Mouse (Mus musculus) midbrain, embryonic 16.5 days (tissue): ENCODE results near the gene Gm37419. TPM values are rescaled to one million over a fixed set of nuclear protein-coding genes. Genes with fewer than 3 reads are reported as not detected.

Source experiments
- ATAC-seq: fragments of 200-750 bp; cut with Nextera tagmentation; 2 replicates; pipeline ENCODE4 v1.8.0; 2017; ENCODE audit warnings: moderate TSS enrichment
- H3K27ac ChIP-seq: fragments of 300-500 bp; sonication (generic); 2 replicates; pipeline ENCODE4 v1.5.1; 2014; ENCODE audit warnings: mild to moderate bottlenecking, low read length, mixed read lengths
- H3K27me3 ChIP-seq: fragments of 300-500 bp; sonication (generic); 2 replicates; pipeline ENCODE4 v1.6.1; 2014; ENCODE audit warnings: low read depth, low read length, mixed read lengths; ENCODE audit not compliant: control insufficient read depth, insufficient read depth
- H3K36me3 ChIP-seq: fragments of 300-500 bp; sonication (generic); 2 replicates; pipeline ENCODE4 v1.6.1; 2014; ENCODE audit warnings: mild to moderate bottlenecking, low read length, moderate library complexity, mixed read lengths; ENCODE audit not compliant: control insufficient read depth, insufficient read depth
- H3K4me1 ChIP-seq: fragments of 300-500 bp; sonication (generic); 2 replicates; pipeline ENCODE4 v1.6.1; 2014; ENCODE audit warnings: mild to moderate bottlenecking, low read length, mixed read lengths; ENCODE audit not compliant: control insufficient read depth, insufficient read depth
- H3K4me2 ChIP-seq: fragments of 300-500 bp; sonication (generic); 2 replicates; pipeline ENCODE4 v1.6.1; 2014; ENCODE audit warnings: mild to moderate bottlenecking, low read length, mixed read lengths
- H3K4me3 ChIP-seq: fragments of 300-500 bp; sonication (generic); 2 replicates; pipeline ENCODE4 v1.5.1; 2014; ENCODE audit warnings: low read depth, mild to moderate bottlenecking, low read length, moderate library complexity, mixed read lengths
- H3K9ac ChIP-seq: fragments of 300-500 bp; sonication (generic); 2 replicates; pipeline ENCODE4 v1.6.1; 2014; ENCODE audit warnings: low read depth, low read length, mixed read lengths
- H3K9me3 ChIP-seq: fragments of 300-500 bp; sonication (generic); replicated peaks from 2 replicates; pipeline ENCODE4 v1.6.1; 2014; ENCODE audit warnings: mild to moderate bottlenecking, low read length, mixed read lengths; ENCODE audit not compliant: control insufficient read depth, poor library complexity, severe bottlenecking
- WGBS: fragments of 180-500 bp; shearing (Covaris S2); extraction: QIAGEN DNeasy Blood & Tissue Kit; methylation state at CpG from one replicate; pipeline ENCODE4 v1.1.7; 2014; 5-methylcytosine and 5-hydroxymethylcytosine counted together
- polyA plus RNA-seq: library from polyadenylated mRNA; unstranded; fragments of >200 nt; fragmentation: Nextera tagmentation; extraction: Ambion mirVana; gene quantifications from 2 replicates; pipeline ENCODE4 v1.2.1, GENCODE M21; 2015

Gm37419 gene
- polyA plus RNA-seq, 1 experiment from 2014 or later, result not detected

GRCm38 (mm10) chr16:23982891-23983588 lies 5.2 kb upstream of the Gm37419 start:
- H3K4me3 ChIP-seq, result peak overlapping the region; percentile 45
- H3K9ac ChIP-seq, result peak overlapping the region; percentile 54
- peaks cover 48% of the 10 kb centered on the region for H3K4me1 ChIP-seq
- peaks cover 33% of the 10 kb centered on the region for H3K27me3 ChIP-seq
- WGBS, result under 1% methylated on average over 33 of the region's 33 CpGs
- no peaks in the 10 kb centered on the region for H3K36me3 ChIP-seq
- ATAC-seq, result peak; percentile 12; the same call in 1 of the 2 replicates
- H3K4me2 ChIP-seq, result peak overlapping the region; percentile 93
- H3K9me3 ChIP-seq, result no peaks in the 10 kb centered on the region
- H3K27ac ChIP-seq, result no peak overlapping the region

GRCm38 (mm10) chr16:23984183-23984582 lies 4.1 kb upstream of the Gm37419 start:
- no peak overlapping the region for H3K27ac ChIP-seq
- peaks cover 30% of the 10 kb centered on the region for H3K27me3 ChIP-seq
- no peaks in the 10 kb centered on the region for H3K9me3 ChIP-seq
- peak overlapping the region; percentile 93 for H3K4me2 ChIP-seq
- no peaks in the 10 kb centered on the region for H3K36me3 ChIP-seq
- peaks cover 48% of the 10 kb centered on the region for H3K4me1 ChIP-seq
- ATAC-seq, result peak; percentile 60
- peak overlapping the region; percentile 37 for H3K4me3 ChIP-seq
- no peak overlapping the region for H3K9ac ChIP-seq
- WGBS, result 1% methylated on average over 22 of the region's 22 CpGs

- no peak for ATAC-seq
- Histone ChIP-seq H3K4me1 (peaks cover 48% of the 10 kb centered on the region), H3K4me3 (peak overlapping the region; percentile 37), H3K9ac (peak overlapping the region; percentile 55), H3K27me3 (peaks cover 23% of the 10 kb centered on the region), H3K4me2 (peak overlapping the region; percentile 93), H3K27ac (no peak overlapping the region), H3K36me3 (no peaks in the 10 kb centered on the region), H3K9me3 (no peaks in the 10 kb centered on the region)
- WGBS, result under 1% methylated on average over 22 of the region's 22 CpGs
These were observed 3.4 kb upstream of the Gm37419 start for GRCm38 (mm10) chr16:23984760-23985466.

- Histone ChIP-seq H3K9ac (no peak overlapping the region), H3K27me3 (peaks cover 17% of the 10 kb centered on the region), H3K4me1 (peaks cover 50% of the 10 kb centered on the region)
These were observed 2.8 kb upstream of the Gm37419 start for GRCm38 (mm10) chr16:23985467-23985861.

GRCm38 (mm10) chr16:23986176-23986575 lies 2.1 kb upstream of the Gm37419 start:
- no peak for ATAC-seq
- 10% methylated on average over 3 of the region's 3 CpGs for WGBS
- no peak overlapping the region; the same call in 1 of the 2 replicates for H3K27ac ChIP-seq
- H3K27me3 ChIP-seq, result peaks cover 15% of the 10 kb centered on the region
- H3K4me3 ChIP-seq, result peak overlapping the region; percentile 15; the same call in 1 of the 2 replicates
- H3K4me2 ChIP-seq, result peak overlapping the region; percentile 99
- H3K9ac ChIP-seq, result no peak overlapping the region
- H3K9me3 ChIP-seq, result no peaks in the 10 kb centered on the region
- peaks cover 43% of the 10 kb centered on the region for H3K4me1 ChIP-seq
- no peaks in the 10 kb centered on the region for H3K36me3 ChIP-seq

More at GRCm38 (mm10) chr16:23985467-23985861, 2.8 kb upstream of the Gm37419 start:
- Histone ChIP-seq H3K36me3 (no peaks in the 10 kb centered on the region), H3K9me3 (no peaks in the 10 kb centered on the region), H3K27ac (no peak overlapping the region), H3K4me2 (peak overlapping the region; percentile 99; the same call in 1 of the 2 replicates), H3K4me3 (no peak overlapping the region)
- WGBS, result 4% methylated on average over 6 of the region's 6 CpGs
- ATAC-seq, result no peak

- Histone ChIP-seq H3K27ac (peak overlapping the region; percentile 42; the same call in 1 of the 2 replicates), H3K27me3 (peaks cover 15% of the 10 kb centered on the region), H3K4me1 (peaks cover 41% of the 10 kb centered on the region)
These were observed 1.4 kb upstream of the Gm37419 start for GRCm38 (mm10) chr16:23986871-23987270.

GRCm38 (mm10) chr16:23987341-23988156 lies 733 bp upstream of the Gm37419 start:
- under 1% methylated on average over 64 of the region's 64 CpGs for WGBS

More at GRCm38 (mm10) chr16:23986871-23987270, 1.4 kb upstream of the Gm37419 start:
- no peaks in the 10 kb centered on the region for H3K9me3 ChIP-seq
- 0% methylated on average over 17 of the region's 17 CpGs for WGBS
- peak overlapping the region; percentile 76 for H3K4me3 ChIP-seq
- H3K36me3 ChIP-seq, result no peaks in the 10 kb centered on the region
- peak overlapping the region; percentile 99 for H3K4me2 ChIP-seq
- H3K9ac ChIP-seq, result peak overlapping the region; percentile 93
- ATAC-seq, result no peak

GRCm38 (mm10) chr16:23988157-23988465 lies 171 bp upstream of the Gm37419 start:
- Histone ChIP-seq H3K4me2 (peak overlapping the region; percentile 99), H3K36me3 (no peaks in the 10 kb centered on the region), H3K9me3 (no peaks in the 10 kb centered on the region), H3K4me1 (peaks cover 35% of the 10 kb centered on the region), H3K9ac (peak overlapping the region; percentile 93), H3K27me3 (peaks cover 15% of the 10 kb centered on the region), H3K27ac (peak overlapping the region; percentile 98), H3K4me3 (peak overlapping the region; percentile 76)
- WGBS, result under 1% methylated on average over 13 of the region's 13 CpGs
- ATAC-seq, result no peak

More at GRCm38 (mm10) chr16:23987341-23988156, 733 bp upstream of the Gm37419 start:
- Histone ChIP-seq H3K27ac (peak overlapping the region; percentile 98), H3K4me3 (peak overlapping the region; percentile 76), H3K4me1 (peaks cover 40% of the 10 kb centered on the region), H3K36me3 (no peaks in the 10 kb centered on the region), H3K9ac (peak overlapping the region; percentile 93), H3K9me3 (no peaks in the 10 kb centered on the region), H3K4me2 (peak overlapping the region; percentile 99), H3K27me3 (peaks cover 15% of the 10 kb centered on the region)
- peak; percentile 12 for ATAC-seq
